Mouse (Mus musculus): Measurements from ENCODE around the gene Slc38a3. TPM values are rescaled to one million over a fixed set of nuclear protein-coding genes. Genes with fewer than 3 reads are reported as not detected.

Slc38a3 gene
- total and polyA plus RNA-seq, 2 experiments from 2014 or later: 37.6 to 94.5 TPM

- TF ChIP-seq CTCF (IDR thresholded peaks at IDR 0.05): no peak
- Histone ChIP-seq H3K36me3 (ENCODE audit: insufficient read depth, low read length) (peaks cover 19% of the 10 kb centered on the region; the same call in 1 of the 2 replicates), H3K4me3 (ENCODE audit: low read depth, low read length) (no peak overlapping the region), H3K27ac (ENCODE audit: low read depth, low read length) (no peak overlapping the region), H3K9me3 (ENCODE audit: low read length) (no peaks in the 10 kb centered on the region), H3K4me1 (ENCODE audit: insufficient read depth, low read length) (peaks cover 37% of the 10 kb centered on the region), H3K4me2 (ENCODE audit: low read depth, low read length, poor library complexity, severe bottlenecking) (no peak overlapping the region), H3K27me3 (ENCODE audit: insufficient read depth, low read length) (no peaks in the 10 kb centered on the region), H3K9ac (replicated peaks; ENCODE audit: low read length, poor library complexity, severe bottlenecking) (no peak overlapping the region)
- ATAC-seq (ENCODE audit: low FRiP score) (no peak), DNase-seq (ENCODE audit: low spot score) (peak; percentile 64)
- WGBS: 74% methylated on average over 3 of the region's 3 CpGs
These were observed 33.4 kb upstream of the Slc38a3 start for GRCm38 (mm10) chr9:107702606-107703185.

DNA sequence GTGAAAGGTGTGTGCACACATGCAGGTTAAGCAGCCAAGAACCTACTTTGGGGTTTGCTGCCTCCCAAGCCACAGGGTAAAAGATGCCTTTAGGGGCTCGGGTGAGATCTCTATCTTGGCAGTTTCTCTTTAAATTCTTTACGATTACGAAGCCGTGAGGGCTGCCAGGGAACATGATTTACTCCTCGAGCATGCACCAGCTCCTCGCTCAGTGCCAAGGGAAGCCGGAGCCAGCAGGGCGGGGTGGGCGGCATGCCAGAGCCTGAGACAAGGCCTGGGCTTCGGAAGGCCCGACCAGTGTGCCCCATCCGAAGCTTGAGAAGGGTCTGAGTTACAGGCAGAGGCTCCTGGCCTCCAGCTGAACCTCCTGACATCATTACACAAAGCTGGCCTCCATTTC lies 32.3 kb upstream of the Slc38a3 start:
- ATAC-seq (ENCODE audit: low FRiP score) (no peak), DNase-seq (ENCODE audit: low spot score) (peak; percentile 85)
- H3K27ac ChIP-seq (ENCODE audit: low read depth, low read length): no peak overlapping the region
- no peak overlapping the region for H3K4me2 ChIP-seq (ENCODE audit: low read depth, low read length, poor library complexity, severe bottlenecking)
- peaks cover 33% of the 10 kb centered on the region for H3K4me1 ChIP-seq (ENCODE audit: insufficient read depth, low read length)
- H3K27me3 ChIP-seq (ENCODE audit: insufficient read depth, low read length): no peaks in the 10 kb centered on the region
- TF ChIP-seq CTCF (IDR thresholded peaks at IDR 0.05): no peak
- H3K36me3 ChIP-seq (ENCODE audit: insufficient read depth, low read length): peaks cover 19% of the 10 kb centered on the region; the same call in 1 of the 2 replicates
- no peak overlapping the region for H3K9ac ChIP-seq (replicated peaks; ENCODE audit: low read length, poor library complexity, severe bottlenecking)
- H3K4me3 ChIP-seq (ENCODE audit: low read depth, low read length): no peak overlapping the region
- WGBS: 43% methylated on average over 12 of the region's 12 CpGs
- no peaks in the 10 kb centered on the region for H3K9me3 ChIP-seq (ENCODE audit: low read length)

- WGBS: 28% methylated on average over 6 of the region's 6 CpGs
- H3K36me3 ChIP-seq (ENCODE audit: insufficient read depth, low read length): peaks cover 21% of the 10 kb centered on the region
- no peak overlapping the region for H3K4me2 ChIP-seq (ENCODE audit: low read depth, low read length, poor library complexity, severe bottlenecking)
- no peak for TF ChIP-seq CTCF (IDR thresholded peaks at IDR 0.05)
- ATAC-seq (ENCODE audit: low FRiP score): no peak
- H3K9ac ChIP-seq (replicated peaks; ENCODE audit: low read length, poor library complexity, severe bottlenecking): no peak overlapping the region; the same call in 1 of the 2 replicates
- no peaks in the 10 kb centered on the region for H3K27me3 ChIP-seq (ENCODE audit: insufficient read depth, low read length)
- H3K27ac ChIP-seq (ENCODE audit: low read depth, low read length): 0 out of 2 replicates have a peak overlapping the region, but pooled peaks have one; percentile 19
- peak; percentile 58 for DNase-seq (ENCODE audit: low spot score)
- no peak overlapping the region for H3K4me3 ChIP-seq (ENCODE audit: low read depth, low read length)
- H3K4me1 ChIP-seq (ENCODE audit: insufficient read depth, low read length): peaks cover 26% of the 10 kb centered on the region
- no peaks in the 10 kb centered on the region for H3K9me3 ChIP-seq (ENCODE audit: low read length)
These were observed 30.8 kb upstream of the Slc38a3 start for GRCm38 (mm10) chr9:107700114-107700571.

GRCm38 (mm10) chr9:107699376-107699980 lies 30.1 kb upstream of the Slc38a3 start:
- DNase-seq (ENCODE audit: low spot score): no peak
- H3K4me1 ChIP-seq (ENCODE audit: insufficient read depth, low read length): peaks cover 26% of the 10 kb centered on the region
- 22% methylated on average over 9 of the region's 9 CpGs for WGBS
- no peaks in the 10 kb centered on the region for H3K27me3 ChIP-seq (ENCODE audit: insufficient read depth, low read length)
- peaks cover 21% of the 10 kb centered on the region for H3K36me3 ChIP-seq (ENCODE audit: insufficient read depth, low read length)
- ATAC-seq (ENCODE audit: low FRiP score): no peak
- no peak overlapping the region for H3K9ac ChIP-seq (replicated peaks; ENCODE audit: low read length, poor library complexity, severe bottlenecking)
- H3K4me3 ChIP-seq (ENCODE audit: low read depth, low read length): no peak overlapping the region
- no peaks in the 10 kb centered on the region for H3K9me3 ChIP-seq (ENCODE audit: low read length)
- H3K4me2 ChIP-seq (ENCODE audit: low read depth, low read length, poor library complexity, severe bottlenecking): no peak overlapping the region
- no peak for TF ChIP-seq CTCF (IDR thresholded peaks at IDR 0.05)
- no peak overlapping the region for H3K27ac ChIP-seq (ENCODE audit: low read depth, low read length)

DNA sequence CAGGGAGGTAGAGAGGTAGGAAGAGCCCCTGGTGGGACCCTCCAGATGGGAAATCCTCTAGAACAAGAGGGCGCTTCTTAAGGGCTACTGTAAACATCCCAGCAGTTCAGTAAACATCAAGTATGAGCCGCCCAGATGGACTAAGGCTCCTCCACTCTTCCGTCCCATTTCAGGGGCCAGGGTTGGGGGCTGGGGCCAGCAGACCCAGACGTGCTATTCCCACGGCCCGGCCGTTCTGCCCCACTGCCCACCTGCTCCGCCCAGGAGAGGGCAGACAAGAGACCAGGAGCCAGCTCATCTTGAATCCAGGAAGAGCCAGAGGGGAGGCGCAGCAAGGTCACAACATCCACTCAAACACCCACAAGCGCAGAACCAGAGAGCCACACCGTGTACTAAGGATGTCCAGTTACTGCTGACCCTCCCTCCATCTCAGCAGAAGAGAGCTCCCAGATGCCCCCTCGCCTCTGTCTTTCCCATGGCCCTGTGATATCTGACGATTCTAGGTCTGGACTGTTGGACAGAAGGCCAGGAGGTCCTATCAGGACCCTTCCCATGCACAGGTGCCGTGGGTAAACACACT lies 29.4 kb upstream of the Slc38a3 start:
- Histone ChIP-seq H3K36me3 (ENCODE audit: insufficient read depth, low read length) (peaks cover 19% of the 10 kb centered on the region), H3K4me2 (ENCODE audit: low read depth, low read length, poor library complexity, severe bottlenecking) (no peak overlapping the region; the same call in 1 of the 2 replicates), H3K27ac (ENCODE audit: low read depth, low read length) (no peak overlapping the region; the same call in 1 of the 2 replicates), H3K9me3 (ENCODE audit: low read length) (no peaks in the 10 kb centered on the region), H3K27me3 (ENCODE audit: insufficient read depth, low read length) (no peaks in the 10 kb centered on the region), H3K4me1 (ENCODE audit: insufficient read depth, low read length) (peaks cover 26% of the 10 kb centered on the region), H3K4me3 (ENCODE audit: low read depth, low read length) (no peak overlapping the region), H3K9ac (replicated peaks; ENCODE audit: low read length, poor library complexity, severe bottlenecking) (no peak overlapping the region)
- WGBS: 25% methylated on average over 14 of the region's 14 CpGs
- DNase-seq (ENCODE audit: low spot score) (no peak), ATAC-seq (ENCODE audit: low FRiP score) (no peak)
- TF ChIP-seq CTCF (IDR thresholded peaks at IDR 0.05): peak; percentile 31

Data from midbrain, postnatal 0 days (tissue).